Mouse (Mus musculus): ENCODE measurements around the gene Mrgprf. TPM values are rescaled to one million over a fixed set of nuclear protein-coding genes. Genes with fewer than 3 reads are reported as not detected.

The Mrgprf gene
- polyA plus RNA-seq, 1 experiment from 2014 or later = 9.3 TPM

DNA sequence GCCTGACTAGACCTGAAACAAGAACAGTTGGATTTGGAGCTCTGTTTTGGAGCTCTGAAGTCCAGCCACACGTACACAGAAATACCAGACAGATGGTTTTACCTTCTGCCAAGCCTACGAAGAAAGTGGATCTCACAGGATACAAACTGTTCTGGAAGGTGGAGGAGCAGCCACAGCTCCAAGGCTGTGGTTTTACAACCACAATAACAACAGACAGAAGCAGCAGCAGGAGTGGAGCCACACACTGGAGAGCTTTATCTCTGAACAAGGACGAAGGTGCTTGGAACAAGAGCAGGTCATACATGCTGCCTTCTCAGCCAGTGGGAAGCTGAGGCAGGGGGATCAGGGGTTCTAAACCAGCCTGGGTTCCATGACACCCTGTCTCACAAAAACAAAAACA, 18.9 kb downstream of the Mrgprf start:
- no peak for DNase-seq (ENCODE audit: low spot score)
- TF ChIP-seq EP300 (optimal IDR thresholded peaks at IDR 0.05) (no peak), CTCF (IDR thresholded peaks at IDR 0.05; ENCODE audit: low read depth) (no peak)
- Histone ChIP-seq H3K27ac (replicated peaks) (no peak overlapping the region), H3K4me3 (ENCODE audit: low read depth, low read length) (no peak overlapping the region), H3K4me1 (replicated peaks; ENCODE audit: control insufficient read depth, insufficient read depth) (no peaks in the 10 kb centered on the region), H3K4me2 (replicated peaks; ENCODE audit: low read depth) (no peak overlapping the region), H3K27me3 (ENCODE audit: control insufficient read depth, insufficient read depth, low read length) (no peaks in the 10 kb centered on the region), H3K9me3 (ENCODE audit: control insufficient read depth, low read length) (no peaks in the 10 kb centered on the region), H3K9ac (ENCODE audit: low read length) (no peak overlapping the region), H3K36me3 (ENCODE audit: control insufficient read depth, insufficient read depth, low read length) (no peaks in the 10 kb centered on the region)
- no peak for ATAC-seq (ENCODE audit: low FRiP score, low TSS enrichment)
- WGBS = 77% methylated on average over 3 of the region's 3 CpGs

DNA sequence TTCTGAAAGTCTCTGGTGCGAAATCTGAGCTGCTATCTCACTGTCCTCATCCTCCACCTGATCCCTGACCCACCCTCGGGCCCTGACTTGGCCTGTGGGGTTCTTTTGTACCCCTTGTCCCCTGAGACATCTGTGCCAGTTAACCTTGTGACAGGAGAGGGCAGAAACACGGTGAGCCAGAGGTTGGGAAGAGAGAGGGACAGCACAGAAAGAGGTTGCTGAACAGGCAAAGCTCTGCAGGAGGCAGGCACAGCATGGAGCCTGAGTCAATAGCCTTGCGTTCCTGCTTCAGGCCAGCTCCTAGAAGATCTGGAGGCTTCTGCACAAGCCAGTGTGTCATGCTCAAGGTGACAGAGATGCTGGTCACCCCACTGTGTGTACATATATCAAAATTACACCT, 23.0 kb downstream of the Mrgprf start:
- no peak for DNase-seq (ENCODE audit: low spot score)
- no peak for ATAC-seq (ENCODE audit: low FRiP score, low TSS enrichment)
- no peaks in the 10 kb centered on the region for H3K9me3 ChIP-seq (ENCODE audit: control insufficient read depth, low read length)
- H3K4me1 ChIP-seq (replicated peaks; ENCODE audit: control insufficient read depth, insufficient read depth) = no peaks in the 10 kb centered on the region
- WGBS = 36% methylated on average over 4 of the region's 4 CpGs
- H3K4me2 ChIP-seq (replicated peaks; ENCODE audit: low read depth) = no peak overlapping the region
- no peak overlapping the region for H3K4me3 ChIP-seq (ENCODE audit: low read depth, low read length)
- TF ChIP-seq EP300 (optimal IDR thresholded peaks at IDR 0.05) (no peak), CTCF (IDR thresholded peaks at IDR 0.05; ENCODE audit: low read depth) (no peak)
- no peaks in the 10 kb centered on the region for H3K27me3 ChIP-seq (ENCODE audit: control insufficient read depth, insufficient read depth, low read length)
- no peaks in the 10 kb centered on the region for H3K36me3 ChIP-seq (ENCODE audit: control insufficient read depth, insufficient read depth, low read length)
- H3K9ac ChIP-seq (ENCODE audit: low read length) = no peak overlapping the region
- no peak overlapping the region for H3K27ac ChIP-seq (replicated peaks)

DNA sequence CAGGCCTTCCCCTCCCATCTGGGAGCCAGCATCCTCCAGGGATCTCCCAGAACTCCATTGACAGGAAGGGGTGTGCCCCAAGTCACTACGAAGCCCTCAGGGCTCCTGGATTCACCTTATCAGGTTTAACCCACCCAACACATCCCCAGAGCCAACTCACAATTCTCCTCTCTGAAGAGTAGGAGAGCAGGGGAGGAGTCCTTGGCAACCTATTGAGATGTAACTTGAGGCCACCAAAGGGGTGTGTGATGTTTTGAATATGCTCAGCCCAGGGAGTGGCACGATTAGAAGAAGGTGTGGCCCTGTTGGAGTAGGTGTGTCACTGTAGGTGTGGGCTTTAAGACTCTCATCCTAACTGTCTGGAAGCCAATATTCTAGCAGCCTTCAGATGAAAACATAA, 25.1 kb downstream of the Mrgprf start:
- Histone ChIP-seq H3K9ac (ENCODE audit: low read length) (no peak overlapping the region), H3K4me2 (replicated peaks; ENCODE audit: low read depth) (no peak overlapping the region), H3K9me3 (ENCODE audit: control insufficient read depth, low read length) (no peaks in the 10 kb centered on the region), H3K4me3 (ENCODE audit: low read depth, low read length) (no peak overlapping the region), H3K27ac (replicated peaks) (no peak overlapping the region), H3K4me1 (replicated peaks; ENCODE audit: control insufficient read depth, insufficient read depth) (no peaks in the 10 kb centered on the region; the same call in 1 of the 2 replicates), H3K27me3 (ENCODE audit: control insufficient read depth, insufficient read depth, low read length) (no peaks in the 10 kb centered on the region), H3K36me3 (ENCODE audit: control insufficient read depth, insufficient read depth, low read length) (no peaks in the 10 kb centered on the region)
- ATAC-seq (ENCODE audit: low FRiP score, low TSS enrichment) (peak; percentile 41; the same call in 1 of the 2 replicates), DNase-seq (ENCODE audit: low spot score) (no peak)
- TF ChIP-seq CTCF (IDR thresholded peaks at IDR 0.05; ENCODE audit: low read depth) = no peak
- no peak for TF ChIP-seq EP300 (optimal IDR thresholded peaks at IDR 0.05)
- 30% methylated on average over 2 of the region's 2 CpGs for WGBS

DNA sequence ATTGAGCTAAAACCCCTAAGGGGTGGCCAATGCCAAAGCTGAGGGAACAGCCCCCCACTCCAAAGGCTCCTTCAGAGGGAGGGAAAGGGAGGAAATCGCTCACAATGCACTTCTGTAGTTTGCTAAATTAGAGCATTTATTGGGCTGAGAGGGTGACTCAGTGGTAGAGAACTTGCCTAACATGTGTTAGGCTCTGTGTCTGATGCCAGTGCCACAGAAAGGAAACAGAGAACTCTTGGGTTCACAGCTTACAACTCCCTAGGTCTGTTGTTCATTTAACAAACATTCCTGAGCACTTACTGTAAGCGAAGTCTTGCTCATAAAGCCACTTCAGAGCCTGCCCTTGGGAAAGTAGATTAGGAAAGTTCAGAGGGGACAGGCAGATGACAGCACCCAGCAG, 29.4 kb downstream of the Mrgprf start:
- DNase-seq (ENCODE audit: low spot score) (no peak), ATAC-seq (ENCODE audit: low FRiP score, low TSS enrichment) (peak; percentile 12; the same call in 1 of the 2 replicates)
- Histone ChIP-seq H3K4me2 (replicated peaks; ENCODE audit: low read depth) (no peak overlapping the region), H3K27me3 (ENCODE audit: control insufficient read depth, insufficient read depth, low read length) (no peaks in the 10 kb centered on the region), H3K4me3 (ENCODE audit: low read depth, low read length) (no peak overlapping the region), H3K36me3 (ENCODE audit: control insufficient read depth, insufficient read depth, low read length) (no peaks in the 10 kb centered on the region), H3K9me3 (ENCODE audit: control insufficient read depth, low read length) (no peaks in the 10 kb centered on the region), H3K27ac (replicated peaks) (no peak overlapping the region), H3K4me1 (replicated peaks; ENCODE audit: control insufficient read depth, insufficient read depth) (no peaks in the 10 kb centered on the region; the same call in 1 of the 2 replicates), H3K9ac (ENCODE audit: low read length) (no peak overlapping the region)
- 43% methylated on average over 2 of the region's 2 CpGs for WGBS
- TF ChIP-seq CTCF (IDR thresholded peaks at IDR 0.05; ENCODE audit: low read depth) (no peak), EP300 (optimal IDR thresholded peaks at IDR 0.05) (no peak)

DNA sequence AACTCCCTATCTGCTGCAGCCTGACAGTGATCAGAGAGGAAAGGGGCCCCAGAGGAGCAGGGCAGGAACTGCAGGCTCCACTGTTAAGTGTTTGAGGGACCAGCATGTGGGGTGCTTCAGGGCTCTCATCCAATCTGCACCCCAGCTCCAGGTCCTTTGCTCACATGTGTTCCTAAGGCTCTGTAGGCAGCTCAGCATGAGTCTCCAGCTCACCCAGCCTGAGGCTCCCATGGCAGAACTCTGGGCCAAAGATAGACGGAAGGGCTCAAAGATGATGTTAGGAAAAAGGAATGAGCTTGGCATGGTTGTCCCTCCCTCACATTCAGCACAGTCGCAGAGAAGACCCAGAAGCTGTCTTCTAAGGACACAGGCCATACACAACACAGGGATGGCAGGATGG, 30.0 kb downstream of the Mrgprf start:
- H3K36me3 ChIP-seq (ENCODE audit: control insufficient read depth, insufficient read depth, low read length) = no peaks in the 10 kb centered on the region
- no peak for DNase-seq (ENCODE audit: low spot score)
- 55% methylated on average over 2 of the region's 2 CpGs for WGBS
- H3K9me3 ChIP-seq (ENCODE audit: control insufficient read depth, low read length) = no peaks in the 10 kb centered on the region
- H3K4me3 ChIP-seq (ENCODE audit: low read depth, low read length) = no peak overlapping the region
- no peak overlapping the region for H3K4me2 ChIP-seq (replicated peaks; ENCODE audit: low read depth)
- H3K27me3 ChIP-seq (ENCODE audit: control insufficient read depth, insufficient read depth, low read length) = no peaks in the 10 kb centered on the region
- H3K9ac ChIP-seq (ENCODE audit: low read length) = no peak overlapping the region
- TF ChIP-seq EP300 (optimal IDR thresholded peaks at IDR 0.05) (no peak), CTCF (IDR thresholded peaks at IDR 0.05; ENCODE audit: low read depth) (peak; percentile 27)
- no peak for ATAC-seq (ENCODE audit: low FRiP score, low TSS enrichment)
- H3K27ac ChIP-seq (replicated peaks) = no peak overlapping the region
- no peaks in the 10 kb centered on the region; the same call in 1 of the 2 replicates for H3K4me1 ChIP-seq (replicated peaks; ENCODE audit: control insufficient read depth, insufficient read depth)

DNA sequence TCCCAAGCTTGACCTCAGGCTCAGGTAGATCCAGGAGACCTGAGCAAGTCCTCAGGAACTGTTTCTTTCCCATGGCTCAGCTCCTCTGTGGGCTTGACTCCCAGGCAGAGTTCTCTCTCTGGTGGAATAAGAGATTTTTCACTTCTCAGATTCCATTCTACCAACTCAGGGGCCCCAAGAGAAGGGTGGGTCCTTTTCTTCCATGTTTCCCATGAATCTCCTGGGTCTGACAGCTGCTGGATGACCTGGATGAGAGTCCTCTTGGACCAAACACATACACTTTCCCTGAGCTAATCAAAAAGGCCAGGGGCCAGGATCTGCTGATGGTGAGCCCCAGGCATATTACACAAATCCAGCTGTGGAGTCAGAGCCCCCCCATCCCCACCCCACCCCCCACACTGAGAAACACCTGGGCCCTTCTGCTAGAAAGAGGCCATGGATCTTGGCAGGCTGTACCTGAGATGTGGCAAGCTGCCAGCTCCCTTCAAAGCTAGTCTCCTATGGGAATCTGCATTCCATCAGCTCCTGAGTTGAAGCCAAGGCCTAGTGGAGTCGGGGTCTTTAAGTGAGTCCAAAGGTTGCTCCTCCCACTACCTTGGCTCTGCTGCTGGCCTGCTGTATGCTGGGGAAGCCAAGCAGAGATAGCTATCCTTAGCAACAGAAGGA, 31.9 kb downstream of the Mrgprf start:
- WGBS = 39% methylated on average over 1 of the region's 1 CpGs
- H3K4me2 ChIP-seq (replicated peaks; ENCODE audit: low read depth) = no peak overlapping the region
- no peaks in the 10 kb centered on the region; the same call in 1 of the 2 replicates for H3K4me1 ChIP-seq (replicated peaks; ENCODE audit: control insufficient read depth, insufficient read depth)
- no peaks in the 10 kb centered on the region for H3K9me3 ChIP-seq (ENCODE audit: control insufficient read depth, low read length)
- H3K27me3 ChIP-seq (ENCODE audit: control insufficient read depth, insufficient read depth, low read length) = no peaks in the 10 kb centered on the region
- peak; percentile 48 for DNase-seq (ENCODE audit: low spot score)
- no peak for TF ChIP-seq EP300 (optimal IDR thresholded peaks at IDR 0.05)
- no peak for TF ChIP-seq CTCF (IDR thresholded peaks at IDR 0.05; ENCODE audit: low read depth)
- H3K27ac ChIP-seq (replicated peaks) = no peak overlapping the region
- H3K4me3 ChIP-seq (ENCODE audit: low read depth, low read length) = no peak overlapping the region
- no peak for ATAC-seq (ENCODE audit: low FRiP score, low TSS enrichment)
- no peaks in the 10 kb centered on the region for H3K36me3 ChIP-seq (ENCODE audit: control insufficient read depth, insufficient read depth, low read length)
- H3K9ac ChIP-seq (ENCODE audit: low read length) = no peak overlapping the region
